Mouse (Mus musculus): ENCODE measurements around the gene Pik3cg. TPM values are rescaled to one million over a fixed set of nuclear protein-coding genes. Genes with fewer than 3 reads are reported as not detected.

The Pik3cg gene
- polyA plus RNA-seq, 1 experiment from 2014 or later = 1.4 TPM

- WGBS = 76% methylated on average over 3 of the region's 3 CpGs
- Histone ChIP-seq H3K4me1 (ENCODE audit: control insufficient read depth, insufficient read depth, low read length) (peaks cover 5% of the 10 kb centered on the region), H3K27ac (ENCODE audit: low read depth, low read length) (no peak overlapping the region), H3K9ac (ENCODE audit: low read length) (no peak overlapping the region), H3K4me2 (ENCODE audit: low read length) (no peak overlapping the region), H3K9me3 (replicated peaks; ENCODE audit: control insufficient read depth, low read length) (no peaks in the 10 kb centered on the region), H3K36me3 (ENCODE audit: control insufficient read depth, insufficient read depth, low read length) (no peaks in the 10 kb centered on the region), H3K27me3 (replicated peaks; ENCODE audit: control insufficient read depth, insufficient read depth, low read length) (no peaks in the 10 kb centered on the region), H3K4me3 (ENCODE audit: low read depth, low read length) (no peak overlapping the region)
- ATAC-seq (no peak), DNase-seq (ENCODE audit: low spot score) (no peak)
Observed at GRCm38 (mm10) chr12:32236450-32236849, 28.0 kb upstream of the Pik3cg start.

GRCm38 (mm10) chr12:32233871-32234270, 25.4 kb upstream of the Pik3cg start:
- Histone ChIP-seq H3K9me3 (replicated peaks; ENCODE audit: control insufficient read depth, low read length) (no peaks in the 10 kb centered on the region), H3K4me1 (ENCODE audit: control insufficient read depth, insufficient read depth, low read length) (peaks cover 12% of the 10 kb centered on the region), H3K27me3 (replicated peaks; ENCODE audit: control insufficient read depth, insufficient read depth, low read length) (no peaks in the 10 kb centered on the region), H3K27ac (ENCODE audit: low read depth, low read length) (no peak overlapping the region), H3K36me3 (ENCODE audit: control insufficient read depth, insufficient read depth, low read length) (no peaks in the 10 kb centered on the region), H3K4me3 (ENCODE audit: low read depth, low read length) (no peak overlapping the region), H3K9ac (ENCODE audit: low read length) (no peak overlapping the region), H3K4me2 (ENCODE audit: low read length) (no peak overlapping the region)
- DNase-seq (ENCODE audit: low spot score) (peak; percentile 33), ATAC-seq (no peak)
- WGBS = 68% methylated on average over 4 of the region's 4 CpGs

DNA sequence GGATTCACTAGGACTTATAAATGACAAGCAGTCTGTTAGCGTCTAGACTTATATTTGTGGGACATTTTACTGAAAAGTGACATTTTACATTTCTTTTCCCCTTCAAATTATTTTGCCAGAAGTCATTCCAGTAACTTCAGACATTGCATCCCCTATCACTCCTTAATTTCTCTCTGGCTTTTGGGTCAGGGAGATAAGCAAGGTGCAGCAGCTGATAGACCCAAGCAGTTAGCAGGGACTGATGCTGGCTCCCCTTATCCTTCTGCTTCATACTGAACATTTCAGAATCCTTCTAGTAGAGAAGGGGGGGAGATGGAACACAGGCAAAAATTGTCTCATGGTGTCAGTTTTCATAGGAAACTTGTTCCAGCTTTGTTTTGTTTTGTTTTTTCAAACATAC, 22.9 kb upstream of the Pik3cg start:
- Histone ChIP-seq H3K4me3 (ENCODE audit: low read depth, low read length) (no peak overlapping the region), H3K9ac (ENCODE audit: low read length) (no peak overlapping the region), H3K27ac (ENCODE audit: low read depth, low read length) (no peak overlapping the region), H3K36me3 (ENCODE audit: control insufficient read depth, insufficient read depth, low read length) (no peaks in the 10 kb centered on the region), H3K4me2 (ENCODE audit: low read length) (no peak overlapping the region), H3K27me3 (replicated peaks; ENCODE audit: control insufficient read depth, insufficient read depth, low read length) (no peaks in the 10 kb centered on the region), H3K4me1 (ENCODE audit: control insufficient read depth, insufficient read depth, low read length) (peaks cover 8% of the 10 kb centered on the region; the same call in 1 of the 2 replicates), H3K9me3 (replicated peaks; ENCODE audit: control insufficient read depth, low read length) (no peaks in the 10 kb centered on the region)
- no peak for DNase-seq (ENCODE audit: low spot score)
- WGBS = 88% methylated on average over 1 of the region's 1 CpGs
- ATAC-seq = no peak

GRCm38 (mm10) chr12:32223629-32224028, 15.2 kb upstream of the Pik3cg start:
- Histone ChIP-seq H3K9me3 (replicated peaks; ENCODE audit: control insufficient read depth, low read length) (no peaks in the 10 kb centered on the region), H3K36me3 (ENCODE audit: control insufficient read depth, insufficient read depth, low read length) (no peaks in the 10 kb centered on the region), H3K27me3 (replicated peaks; ENCODE audit: control insufficient read depth, insufficient read depth, low read length) (no peaks in the 10 kb centered on the region), H3K4me2 (ENCODE audit: low read length) (no peak overlapping the region), H3K4me1 (ENCODE audit: control insufficient read depth, insufficient read depth, low read length) (no peaks in the 10 kb centered on the region), H3K4me3 (ENCODE audit: low read depth, low read length) (no peak overlapping the region), H3K27ac (ENCODE audit: low read depth, low read length) (no peak overlapping the region), H3K9ac (ENCODE audit: low read length) (no peak overlapping the region)
- ATAC-seq (no peak), DNase-seq (ENCODE audit: low spot score) (no peak)
- 100% methylated on average over 1 of the region's 1 CpGs for WGBS

- Histone ChIP-seq H3K4me2 (ENCODE audit: low read length) (no peak overlapping the region), H3K27me3 (replicated peaks; ENCODE audit: control insufficient read depth, insufficient read depth, low read length) (no peaks in the 10 kb centered on the region), H3K9me3 (replicated peaks; ENCODE audit: control insufficient read depth, low read length) (no peaks in the 10 kb centered on the region), H3K4me1 (ENCODE audit: control insufficient read depth, insufficient read depth, low read length) (no peaks in the 10 kb centered on the region), H3K4me3 (ENCODE audit: low read depth, low read length) (no peak overlapping the region), H3K36me3 (ENCODE audit: control insufficient read depth, insufficient read depth, low read length) (no peaks in the 10 kb centered on the region), H3K9ac (ENCODE audit: low read length) (no peak overlapping the region), H3K27ac (ENCODE audit: low read depth, low read length) (no peak overlapping the region)
- ATAC-seq = no peak
- no peak for DNase-seq (ENCODE audit: low spot score)
- 90% methylated on average over 7 of the region's 7 CpGs for WGBS
Observed at GRCm38 (mm10) chr12:32222758-32223385, 14.4 kb upstream of the Pik3cg start.

DNA sequence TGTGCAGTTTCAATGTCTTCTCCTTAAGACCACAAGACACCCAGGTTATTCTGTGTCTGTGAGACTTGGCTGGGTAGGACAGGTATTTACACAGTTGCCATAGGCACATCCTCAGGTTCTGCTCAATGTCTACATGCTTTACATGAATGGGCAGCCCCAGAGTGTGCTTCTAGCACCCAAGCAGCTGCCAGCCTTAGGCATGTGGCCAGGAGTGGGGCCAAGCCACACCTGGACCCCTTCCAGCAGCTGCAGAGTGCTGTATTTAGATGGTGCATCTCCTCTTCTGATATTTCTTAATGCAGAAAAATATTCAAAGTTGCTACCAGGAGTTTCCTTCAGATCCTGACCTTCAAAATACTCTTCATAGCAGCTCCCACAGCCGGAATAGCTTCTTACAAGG, 11.9 kb upstream of the Pik3cg start:
- no peak for DNase-seq (ENCODE audit: low spot score)
- H3K4me3 ChIP-seq (ENCODE audit: low read depth, low read length) = no peak overlapping the region
- H3K9ac ChIP-seq (ENCODE audit: low read length) = no peak overlapping the region
- ATAC-seq = no peak
- H3K27me3 ChIP-seq (replicated peaks; ENCODE audit: control insufficient read depth, insufficient read depth, low read length) = no peaks in the 10 kb centered on the region
- no peaks in the 10 kb centered on the region for H3K36me3 ChIP-seq (ENCODE audit: control insufficient read depth, insufficient read depth, low read length)
- no peak overlapping the region for H3K4me2 ChIP-seq (ENCODE audit: low read length)
- no peaks in the 10 kb centered on the region for H3K4me1 ChIP-seq (ENCODE audit: control insufficient read depth, insufficient read depth, low read length)
- no peaks in the 10 kb centered on the region for H3K9me3 ChIP-seq (replicated peaks; ENCODE audit: control insufficient read depth, low read length)
- WGBS = 94% methylated on average over 1 of the region's 1 CpGs
- H3K27ac ChIP-seq (ENCODE audit: low read depth, low read length) = no peak overlapping the region

GRCm38 (mm10) chr12:32215143-32215542, 6.7 kb upstream of the Pik3cg start:
- DNase-seq (ENCODE audit: low spot score) = no peak
- H3K4me1 ChIP-seq (ENCODE audit: control insufficient read depth, insufficient read depth, low read length) = peaks cover 5% of the 10 kb centered on the region
- no peak for ATAC-seq
- H3K9ac ChIP-seq (ENCODE audit: low read length) = no peak overlapping the region
- no peaks in the 10 kb centered on the region for H3K9me3 ChIP-seq (replicated peaks; ENCODE audit: control insufficient read depth, low read length)
- no peak overlapping the region for H3K4me3 ChIP-seq (ENCODE audit: low read depth, low read length)
- H3K27me3 ChIP-seq (replicated peaks; ENCODE audit: control insufficient read depth, insufficient read depth, low read length) = no peaks in the 10 kb centered on the region
- WGBS = 92% methylated on average over 6 of the region's 6 CpGs
- H3K27ac ChIP-seq (ENCODE audit: low read depth, low read length) = no peak overlapping the region
- H3K36me3 ChIP-seq (ENCODE audit: control insufficient read depth, insufficient read depth, low read length) = no peaks in the 10 kb centered on the region
- H3K4me2 ChIP-seq (ENCODE audit: low read length) = no peak overlapping the region

DNA sequence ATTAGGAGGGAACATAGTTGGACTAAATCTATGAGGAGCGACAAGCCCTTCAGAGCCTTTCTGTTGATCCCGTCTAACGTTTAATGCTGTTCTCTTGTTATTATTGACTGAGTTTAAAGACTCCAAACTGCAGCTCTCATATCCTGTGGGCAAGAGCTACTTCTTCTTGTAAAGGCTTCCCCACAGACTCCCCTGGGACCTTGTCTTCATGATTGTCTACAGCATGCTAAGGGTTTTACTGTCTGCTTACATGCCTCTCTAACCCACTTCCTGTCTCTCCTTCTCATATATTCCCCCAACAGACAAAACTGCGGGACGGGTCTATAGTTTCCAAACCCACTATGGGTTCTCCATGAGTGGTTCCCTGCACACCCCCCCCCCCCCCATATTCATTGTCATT, 4.2 kb upstream of the Pik3cg start:
- Histone ChIP-seq H3K4me3 (ENCODE audit: low read depth, low read length) (no peak overlapping the region), H3K27ac (ENCODE audit: low read depth, low read length) (no peak overlapping the region), H3K4me1 (ENCODE audit: control insufficient read depth, insufficient read depth, low read length) (peaks cover 5% of the 10 kb centered on the region), H3K27me3 (replicated peaks; ENCODE audit: control insufficient read depth, insufficient read depth, low read length) (no peaks in the 10 kb centered on the region), H3K4me2 (ENCODE audit: low read length) (no peak overlapping the region), H3K9me3 (replicated peaks; ENCODE audit: control insufficient read depth, low read length) (no peaks in the 10 kb centered on the region), H3K9ac (ENCODE audit: low read length) (no peak overlapping the region), H3K36me3 (ENCODE audit: control insufficient read depth, insufficient read depth, low read length) (no peaks in the 10 kb centered on the region)
- ATAC-seq (no peak), DNase-seq (ENCODE audit: low spot score) (no peak)
- 95% methylated on average over 5 of the region's 5 CpGs for WGBS

DNA sequence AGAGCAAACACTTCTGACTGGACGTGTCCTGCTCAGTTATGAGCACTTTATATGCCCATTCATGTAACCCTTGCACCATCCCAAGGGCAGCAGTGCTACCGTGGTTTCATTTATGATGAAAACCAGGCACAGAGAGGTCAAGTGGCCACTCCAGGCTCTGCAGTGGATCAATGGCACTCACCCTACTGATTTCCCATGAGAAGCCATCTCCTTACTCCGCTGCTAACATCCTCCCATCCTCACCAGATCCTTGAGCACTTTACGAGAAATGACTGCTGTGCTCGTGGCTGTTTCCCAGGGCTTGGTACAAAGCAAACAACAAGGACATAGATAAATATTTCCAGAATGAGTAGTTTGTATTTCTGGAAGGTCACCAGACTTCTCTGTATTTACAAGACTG, 3.7 kb upstream of the Pik3cg start:
- H3K27me3 ChIP-seq (replicated peaks; ENCODE audit: control insufficient read depth, insufficient read depth, low read length) = no peaks in the 10 kb centered on the region
- H3K36me3 ChIP-seq (ENCODE audit: control insufficient read depth, insufficient read depth, low read length) = no peaks in the 10 kb centered on the region
- H3K27ac ChIP-seq (ENCODE audit: low read depth, low read length) = no peak overlapping the region
- DNase-seq (ENCODE audit: low spot score) = no peak
- H3K9ac ChIP-seq (ENCODE audit: low read length) = no peak overlapping the region
- no peaks in the 10 kb centered on the region for H3K9me3 ChIP-seq (replicated peaks; ENCODE audit: control insufficient read depth, low read length)
- H3K4me2 ChIP-seq (ENCODE audit: low read length) = no peak overlapping the region
- H3K4me1 ChIP-seq (ENCODE audit: control insufficient read depth, insufficient read depth, low read length) = peaks cover 5% of the 10 kb centered on the region
- H3K4me3 ChIP-seq (ENCODE audit: low read depth, low read length) = no peak overlapping the region
- 95% methylated on average over 5 of the region's 5 CpGs for WGBS
- ATAC-seq = no peak

All from forebrain, embryonic 14.5 days (tissue).